Mouse (Mus musculus) WW6 (cell line): ENCODE data around the gene Tango6.

ENCODE experiments used
- DNase-seq: peaks from one replicate; pipeline ENCODE4 v3.0.0-alpha.2; 2013; ENCODE audit warnings: low read depth, low spot score

Gene Tango6

GRCm38 (mm10) chr8:106700131-106700530 is 17.3 kb downstream of the Tango6 start:
- no peak for DNase-seq

GRCm38 (mm10) chr8:106701360-106701759 is 18.5 kb downstream of the Tango6 start:
- DNase-seq: no peak

- no peak for DNase-seq
Measured at GRCm38 (mm10) chr8:106704199-106704900, 21.5 kb downstream of the Tango6 start.

GRCm38 (mm10) chr8:106704901-106705321 is 22.0 kb downstream of the Tango6 start:
- DNase-seq: no peak

GRCm38 (mm10) chr8:106706194-106706593 is 23.3 kb downstream of the Tango6 start:
- DNase-seq: no peak

- DNase-seq: no peak
Measured at GRCm38 (mm10) chr8:106710002-106710401, 27.1 kb downstream of the Tango6 start.

- no peak for DNase-seq
Measured at GRCm38 (mm10) chr8:106712487-106712886, 29.6 kb downstream of the Tango6 start.

GRCm38 (mm10) chr8:106714297-106714696 is 31.4 kb downstream of the Tango6 start:
- no peak for DNase-seq

- DNase-seq: peak; percentile 24
Measured at GRCm38 (mm10) chr8:106718091-106718500, 35.2 kb downstream of the Tango6 start.

GRCm38 (mm10) chr8:106720921-106721320 is 38.1 kb downstream of the Tango6 start:
- DNase-seq: no peak

- no peak for DNase-seq
Measured at GRCm38 (mm10) chr8:106722453-106722852, 39.6 kb downstream of the Tango6 start.

- no peak for DNase-seq
Measured at GRCm38 (mm10) chr8:106723921-106724320, 41.1 kb downstream of the Tango6 start.

GRCm38 (mm10) chr8:106726551-106726950 is 43.7 kb downstream of the Tango6 start:
- DNase-seq: no peak

- DNase-seq: no peak
Measured at GRCm38 (mm10) chr8:106727241-106727835, 44.5 kb downstream of the Tango6 start.

- DNase-seq: no peak
Measured at GRCm38 (mm10) chr8:106727889-106728288, 45.0 kb downstream of the Tango6 start.

- no peak for DNase-seq
Measured at GRCm38 (mm10) chr8:106732921-106733320, 50.1 kb downstream of the Tango6 start.

- DNase-seq: no peak
Measured at GRCm38 (mm10) chr8:106733703-106734102, 50.8 kb downstream of the Tango6 start.

- no peak for DNase-seq
Measured at GRCm38 (mm10) chr8:106734222-106734621, 51.4 kb downstream of the Tango6 start.

- DNase-seq: no peak
Measured at GRCm38 (mm10) chr8:106736861-106737662, 54.2 kb downstream of the Tango6 start.

GRCm38 (mm10) chr8:106737846-106738245 is 55.0 kb downstream of the Tango6 start:
- DNase-seq: no peak

- DNase-seq: no peak
Measured at GRCm38 (mm10) chr8:106742321-106742720, 59.5 kb downstream of the Tango6 start.

GRCm38 (mm10) chr8:106743361-106743760 is 60.5 kb downstream of the Tango6 start:
- DNase-seq: no peak
